Mouse (Mus musculus): Measurements from ENCODE around the gene Lgmn. TPM values are rescaled to one million over a fixed set of nuclear protein-coding genes. Genes with fewer than 3 reads are reported as not detected.

Gene Lgmn
- 136 and 149 TPM in 2 replicates for polyA plus RNA-seq (2021; fragmentation: Nextera tagmentation)
- long read RNA-seq, experiment 1, transcript Lgmn-202 (13 exons, 1,835 nt), result minor isoform, 13 of 816 reads
- long read RNA-seq, experiment 1, transcript Lgmn-201 (14 exons, 1,990 nt), result major isoform, 761 of 816 reads
- long read RNA-seq, experiment 1, partial matches to known transcripts, result 11 of 816 reads
- long read RNA-seq, experiment 1, other reads (novel, unspliced or antisense), result 31 of 816 reads
- long read RNA-seq, experiment 2, transcript Lgmn-201 (14 exons, 1,990 nt), result major isoform, 175 of 223 reads
- long read RNA-seq, experiment 2, partial matches to known transcripts, result 36 of 223 reads
- long read RNA-seq, experiment 2, other reads (novel, unspliced or antisense), result 10 of 223 reads

GRCm38 (mm10) chr12:102439632-102440023, at the start of gene Lgmn:
Gene Lgmn, minus strand, starts transcription at chr12:102439813.

GRCm38 (mm10) chr12:102468894-102469764, 29.5 kb upstream of the Lgmn start, which contains the start of gene Golga5:
Gene Golga5, plus strand, starts transcription at chr12:102469135.

Other genes with a start within 250 kb of the Lgmn start
- gene Rin3, start 156.8 kb downstream of the Lgmn start, polyA plus RNA-seq (2021; fragmentation: Nextera tagmentation), result 0.91 and 3.5 TPM in 2 replicates
- gene Golga5, start 29.3 kb upstream of the Lgmn start, polyA plus RNA-seq (2021; fragmentation: Nextera tagmentation), result 15.8 and 18.2 TPM in 2 replicates
- 112 and 202 TPM in 2 replicates for gene Chga, start 115.2 kb upstream of the Lgmn start, polyA plus RNA-seq (2021; fragmentation: Nextera tagmentation)

Data from left cerebral cortex, adult 6 months (tissue).